Mouse (Mus musculus) B cell, adult 67 days (primary cell): ENCODE results near the gene Lefty1. TPM values are rescaled to one million over a fixed set of nuclear protein-coding genes. Genes with fewer than 3 reads are reported as not detected.

Experiments used
- total RNA-seq, 2 experiments: library from RNA; stranded (reverse); gene quantifications; 4 replicates each; pipeline ENCODE4 v1.2.4; 2023

The Lefty1 gene
- not detected for total RNA-seq

DNA sequence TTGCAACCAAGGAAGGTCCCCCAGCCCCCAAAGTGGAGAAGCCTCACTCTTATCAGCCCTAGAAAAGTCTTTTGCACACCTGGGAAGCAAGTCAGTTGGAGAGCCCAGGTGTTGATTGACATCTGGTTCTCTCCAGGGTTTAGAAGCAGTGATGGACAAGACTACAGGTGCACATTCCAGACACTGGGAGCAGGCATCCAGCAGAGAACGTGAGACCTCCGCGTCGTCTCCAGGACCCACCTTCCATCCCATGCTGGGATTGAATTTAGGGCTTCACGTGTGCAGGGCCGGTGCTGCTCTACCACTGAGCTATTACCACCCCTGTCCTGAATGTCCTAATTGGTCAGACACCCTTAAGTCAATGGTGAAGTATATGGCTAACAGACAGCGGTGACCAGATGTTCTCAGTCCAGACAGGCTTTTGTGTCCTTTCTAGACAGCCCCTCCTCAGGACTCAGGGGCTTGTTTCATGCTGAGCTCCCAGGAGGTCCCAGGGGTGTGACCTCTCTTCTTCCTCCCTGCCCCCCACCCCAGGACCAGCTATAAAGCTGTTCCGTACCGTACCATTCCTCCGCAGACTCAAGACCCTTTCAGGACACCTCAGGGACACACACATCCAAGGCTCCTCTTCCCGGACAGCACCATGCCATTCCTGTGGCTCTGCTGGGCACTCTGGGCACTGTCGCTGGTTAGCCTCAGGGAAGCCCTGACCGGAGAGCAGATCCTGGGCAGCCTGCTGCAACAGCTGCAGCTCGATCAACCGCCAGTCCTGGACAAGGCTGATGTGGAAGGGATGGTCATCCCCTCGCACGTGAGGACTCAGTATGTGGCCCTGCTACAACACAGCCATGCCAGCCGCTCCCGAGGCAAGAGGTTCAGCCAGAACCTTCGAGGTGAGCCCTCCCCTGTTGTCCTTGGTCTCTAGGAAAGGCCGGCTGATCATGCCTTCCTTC, at the start of gene Lefty1:
Lefty1 (plus strand) TSS at position 556 of the 953 bp plus-strand sequence.

DNA sequence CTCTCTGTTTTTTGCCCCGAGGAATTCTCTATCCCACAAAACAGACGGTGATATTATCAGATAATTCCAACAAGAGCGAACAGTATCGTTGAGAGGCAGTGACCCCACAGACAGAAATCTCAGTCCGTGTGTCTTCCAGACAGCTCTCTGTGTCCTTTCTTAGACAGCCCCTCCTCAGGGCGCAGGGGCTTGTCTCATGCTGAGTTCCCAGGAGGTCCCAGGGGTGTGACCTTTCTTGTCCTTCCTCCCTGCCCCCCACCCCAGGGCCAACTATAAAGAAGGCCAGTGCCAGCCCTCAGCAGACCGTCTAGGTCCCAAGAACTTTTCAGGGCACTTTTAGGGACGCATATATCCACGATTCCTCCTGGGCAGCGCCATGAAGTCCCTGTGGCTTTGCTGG, 42.0 kb upstream of the Lefty1 start, which contains the start of gene Lefty2:
Lefty2 (plus strand) TSS at position 301 of the 400 bp plus-strand sequence.

DNA sequence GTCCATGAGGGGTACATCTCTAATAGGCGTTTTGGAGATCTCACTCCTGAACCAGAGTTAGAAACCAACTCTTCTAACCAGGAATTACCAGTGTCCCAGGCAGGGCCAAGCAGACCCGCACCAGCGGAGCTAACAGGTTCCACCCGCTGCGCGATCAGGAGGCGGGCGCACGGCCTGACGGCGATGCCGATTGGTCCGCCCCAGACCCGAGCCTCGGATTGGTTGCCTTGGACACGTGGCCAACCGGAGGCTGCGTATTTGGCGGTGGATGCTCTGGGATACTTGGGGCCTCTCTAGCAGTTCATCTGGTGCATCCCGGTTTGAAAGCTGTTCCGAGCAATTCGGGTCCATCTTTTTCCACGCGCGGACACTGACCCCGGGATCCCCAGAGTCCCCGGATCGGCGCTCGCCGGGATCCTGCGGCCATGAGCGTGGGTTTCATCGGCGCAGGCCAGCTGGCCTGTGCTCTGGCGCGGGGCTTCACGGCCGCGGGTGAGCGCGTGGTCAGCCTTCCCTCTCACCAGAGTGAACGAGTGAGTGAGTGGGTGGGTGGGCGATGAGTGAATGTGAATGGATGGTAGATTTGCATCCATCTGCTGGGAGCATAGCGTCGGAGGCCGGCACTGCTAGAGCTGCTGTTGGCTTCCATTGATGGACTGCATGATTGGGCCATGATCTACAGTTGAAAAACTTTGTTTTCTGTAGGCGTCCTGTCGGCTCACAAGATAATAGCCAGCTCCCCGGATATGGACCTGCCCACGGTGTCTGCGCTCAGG, 30.6 kb upstream of the Lefty1 start, which contains the start of gene Pycr2:
Pycr2 (plus strand) TSS at position 255 of the 776 bp plus-strand sequence.

DNA sequence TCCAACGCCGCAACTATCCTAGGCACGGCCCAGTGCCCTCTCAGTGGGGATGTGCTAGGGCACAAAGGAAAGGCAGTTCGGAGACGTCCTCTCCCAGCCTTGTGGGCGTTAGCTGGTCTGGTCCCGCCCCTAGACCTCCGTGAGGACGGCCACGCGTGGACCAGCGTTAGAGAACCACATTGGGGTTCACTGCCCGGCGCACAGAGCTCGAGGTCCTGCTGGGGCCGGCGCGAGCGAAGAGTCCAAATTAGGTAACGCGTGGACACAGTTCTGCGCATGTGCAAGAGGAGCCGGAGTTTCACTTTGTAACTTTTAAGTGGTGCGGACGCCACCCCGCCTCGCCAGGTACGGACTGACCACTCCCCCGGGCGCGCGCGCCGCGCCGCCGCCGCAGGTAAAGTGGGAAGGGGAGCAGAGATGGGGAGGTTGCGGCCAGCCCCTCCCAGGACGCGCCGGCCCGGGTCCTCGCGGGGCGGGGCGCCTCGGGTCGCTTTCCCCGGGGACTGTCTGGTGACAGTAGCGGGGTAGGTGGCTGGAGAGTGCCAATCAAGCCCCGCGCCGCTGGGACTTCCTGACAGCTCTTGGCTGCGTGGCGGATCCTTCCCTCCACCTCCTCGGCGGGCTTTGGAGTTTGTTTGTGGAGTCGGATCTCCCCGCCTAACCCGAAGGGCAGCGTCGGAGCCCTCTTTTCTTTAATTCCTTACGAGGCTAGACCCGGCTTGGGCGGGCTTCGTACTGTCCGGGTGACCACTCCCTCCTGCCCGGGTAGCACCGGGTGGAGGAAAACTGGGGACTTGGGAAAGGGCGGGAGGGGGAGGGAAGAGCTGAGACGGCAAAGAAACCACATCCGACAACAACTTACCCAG, 7.6 kb downstream of the Lefty1 start, which contains the start of gene Tmem63a:
Tmem63a (plus strand) TSS at position 179 of the 866 bp plus-strand sequence.

Other genes with a start within 250 kb of the Lefty1 start
- not detected for gene Mixl1, start 238.0 kb upstream of the Lefty1 start, total RNA-seq
- gene Acbd3, start 209.0 kb upstream of the Lefty1 start, total RNA-seq, result 10 to 100 TPM; 56.1 to 62.2 TPM
- 1,000 to 10,000 TPM; 1,921 to 2,078 TPM for gene H3f3a, start 121.1 kb upstream of the Lefty1 start, total RNA-seq
- 10 to 100 TPM; 60.2 to 63.7 TPM for gene Sde2, start 83.9 kb upstream of the Lefty1 start, total RNA-seq
- not detected for gene Lefty2, start 41.9 kb upstream of the Lefty1 start, total RNA-seq
- gene Pycr2, start 30.7 kb upstream of the Lefty1 start, total RNA-seq, result 10 to 100 TPM; 19.4 to 20.7 TPM
- 10 to 100 TPM; 25.7 to 30.6 TPM for gene Tmem63a, start 7.3 kb downstream of the Lefty1 start, total RNA-seq
- gene Ephx1, start 85.9 kb downstream of the Lefty1 start, total RNA-seq, result 10 to 100 TPM; 94.8 to 96.5 TPM
- not detected for gene 9130409I23Rik, start 116.2 kb downstream of the Lefty1 start, total RNA-seq
- 10 to 100 TPM; 30.5 to 35.8 TPM for gene Nvl, start 209.2 kb downstream of the Lefty1 start, total RNA-seq
- 10 to 100 TPM; 22.7 to 28.5 TPM for gene Cnih4, start 209.7 kb downstream of the Lefty1 start, total RNA-seq